Mouse (Mus musculus) MEL (cell line): ENCODE results near the gene Papss1.

ENCODE experiments used
- CTCF ChIP-seq, 3 experiments: IDR thresholded peaks in 2 of 3; conservative IDR thresholded peaks in 1 of 3; 2 replicates each; pipeline ENCODE4 v1.5.1; 2011 to 2012; ENCODE audit warnings: low read length in 3 of 3, low read depth in 2 of 3, mild to moderate bottlenecking in 2 of 3, improper control_type of control experiment in 1 of 3, inconsistent platforms in 1 of 3, mixed read lengths in 1 of 3, moderate library complexity in 1 of 3; ENCODE audit not compliant: control insufficient read depth in 1 of 3, insufficient read depth in 1 of 3, poor library complexity in 1 of 3, severe bottlenecking in 1 of 3
- EP300 ChIP-seq, 2 experiments: IDR thresholded peaks; 2 replicates each; pipeline ENCODE4 v1.6.1; 2011; ENCODE audit warnings: improper control_type of control experiment in 2 of 2, low read length in 2 of 2, low read depth in 1 of 2, mild to moderate bottlenecking in 1 of 2
- GATA1 ChIP-seq: IDR thresholded peaks from 2 replicates; pipeline ENCODE4 v1.6.1; 2011; ENCODE audit warnings: low read depth, low read length, improper control_type of control experiment
- MAFK ChIP-seq: IDR thresholded peaks from 2 replicates; pipeline ENCODE4 v1.6.1; 2011; ENCODE audit warnings: low read depth, mild to moderate bottlenecking, low read length, improper control_type of control experiment, borderline replicate concordance
- MAX ChIP-seq: IDR thresholded peaks from 2 replicates; pipeline ENCODE4 v1.6.1; 2011; ENCODE audit warnings: low read length, improper control_type of control experiment
- MEF2A ChIP-seq: IDR thresholded peaks from 2 replicates; pipeline ENCODE4 v1.6.1; 2014; ENCODE audit warnings: low read depth, mild to moderate bottlenecking, inconsistent platforms, low read length, improper control_type of control experiment; ENCODE audit not compliant: poor library complexity, insufficient replicate concordance, severe bottlenecking; ENCODE audit errors: extremely low read depth
- MXI1 ChIP-seq: IDR thresholded peaks from 2 replicates; pipeline ENCODE4 v1.6.1; 2011; ENCODE audit warnings: mild to moderate bottlenecking, low read depth, low read length, improper control_type of control experiment
- POLR2A ChIP-seq, 2 experiments: IDR thresholded peaks; 2 replicates each; pipeline ENCODE4 v1.6.1; 2011 to 2012; ENCODE audit warnings: low read length in 2 of 2, mild to moderate bottlenecking in 2 of 2, control low read depth in 1 of 2, improper control_type of control experiment in 1 of 2, low read depth in 1 of 2, moderate library complexity in 1 of 2; ENCODE audit not compliant: control insufficient read depth in 1 of 2, insufficient read depth in 1 of 2, poor library complexity in 1 of 2
- POLR2AphosphoS2 ChIP-seq: IDR thresholded peaks from 2 replicates; pipeline ENCODE4 v1.6.1; 2011; ENCODE audit warnings: low read length, improper control_type of control experiment
- RAD21 ChIP-seq: IDR thresholded peaks from 2 replicates; pipeline ENCODE4 v1.6.1; 2011; ENCODE audit warnings: mild to moderate bottlenecking, low read depth, low read length, improper control_type of control experiment
- TCF12 ChIP-seq: IDR thresholded peaks from 2 replicates; pipeline ENCODE4 v1.6.1; 2014; ENCODE audit warnings: low read depth, mild to moderate bottlenecking, inconsistent platforms, low read length, improper control_type of control experiment, moderate library complexity
- ZC3H11A ChIP-seq: IDR thresholded peaks from 2 replicates; pipeline ENCODE4 v1.6.1; 2012; ENCODE audit warnings: low read depth, mild to moderate bottlenecking, inconsistent platforms, low read length, improper control_type of control experiment
- ZKSCAN1 ChIP-seq: IDR thresholded peaks from 2 replicates; pipeline ENCODE4 v1.6.1; 2012; ENCODE audit warnings: low read depth, mild to moderate bottlenecking, inconsistent platforms, low read length, improper control_type of control experiment, moderate library complexity
- ZNF384 ChIP-seq: IDR thresholded peaks from 2 replicates; pipeline ENCODE4 v1.6.1; 2012; ENCODE audit warnings: low read depth, mild to moderate bottlenecking, inconsistent platforms, low read length, improper control_type of control experiment

DNA sequence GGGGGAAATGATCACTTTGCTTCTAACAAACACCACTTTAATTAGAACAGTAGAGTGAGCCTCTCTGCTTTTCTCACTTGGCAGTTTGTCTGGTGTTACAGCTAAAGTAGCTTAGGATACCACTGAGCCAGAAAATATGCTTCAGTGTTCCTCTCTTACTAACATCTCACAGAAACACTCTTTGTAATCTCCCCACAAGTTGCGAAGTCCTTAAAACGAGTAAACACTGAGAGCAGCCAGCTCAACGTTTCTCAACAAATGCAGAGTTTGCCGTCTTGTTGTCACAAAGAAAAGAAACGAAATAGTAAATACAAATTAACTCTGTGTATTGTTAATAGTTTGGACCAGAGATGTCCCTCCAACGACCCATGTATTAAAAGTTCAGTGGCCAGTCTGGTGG lies 46.8 kb upstream of the Papss1 start:
- TF ChIP-seq GATA1 = no peak
- TF ChIP-seq RAD21 = no peak
- TF ChIP-seq MAFK = no peak
- TF ChIP-seq MEF2A = no peak
- TF ChIP-seq ZC3H11A = no peak
- TF ChIP-seq EP300 (IDR thresholded peaks at IDR 0.05; ENCODE audit: low read depth in 1 of 2, low read length in 2 of 2) = no peak
- TF ChIP-seq ZKSCAN1 = no peak
- TF ChIP-seq MAX = no peak
- no peak for TF ChIP-seq POLR2A (IDR thresholded peaks at IDR 0.05; ENCODE audit: control insufficient read depth in 1 of 2, insufficient read depth in 1 of 2, low read depth in 1 of 2, low read length in 2 of 2, poor library complexity in 1 of 2)
- no peak for TF ChIP-seq TCF12
- no peak for TF ChIP-seq ZNF384
- no peak for TF ChIP-seq CTCF (IDR thresholded peaks at IDR 0.05 in 2 of 3, conservative IDR thresholded peaks at IDR 0.05 in 1 of 3; ENCODE audit: control insufficient read depth in 1 of 3, insufficient read depth in 1 of 3, low read depth in 2 of 3, low read length in 3 of 3, poor library complexity in 1 of 3, severe bottlenecking in 1 of 3)
- TF ChIP-seq POLR2AphosphoS2 = no peak
- TF ChIP-seq MXI1 = no peak
